Mouse (Mus musculus): ENCODE data around the gene Nos3. TPM values are rescaled to one million over a fixed set of nuclear protein-coding genes. Genes with fewer than 3 reads are reported as not detected.
A peak's percentile ranks its signal among the peaks of the same experiment; 100 is the strongest.

Gene Nos3
- polyA plus RNA-seq, 1 experiment: not detected

- H3K4me3 ChIP-seq (ENCODE audit: insufficient read depth, low read length): no peak overlapping the region
These were observed 35.2 kb upstream of the Nos3 start for GRCm38 (mm10) chr5:24329212-24329964.

GRCm38 (mm10) chr5:24329965-24330298 lies 34.7 kb upstream of the Nos3 start:
- peaks cover 9% of the 10 kb centered on the region for H3K4me1 ChIP-seq (ENCODE audit: control insufficient read depth, insufficient read depth, low read length)
- TF ChIP-seq POLR2A (IDR thresholded peaks at IDR 0.05; ENCODE audit: borderline replicate concordance, low read depth, low read length): no peak
- TF ChIP-seq CTCF (IDR thresholded peaks at IDR 0.05; ENCODE audit: low read depth, low read length): no peak
- no peak overlapping the region for H3K4me3 ChIP-seq (ENCODE audit: insufficient read depth, low read length)
- H3K27ac ChIP-seq (ENCODE audit: insufficient read depth, low read depth, low read length): no peak overlapping the region

More at GRCm38 (mm10) chr5:24329212-24329964, 35.2 kb upstream of the Nos3 start:
- peaks cover 9% of the 10 kb centered on the region for H3K4me1 ChIP-seq (ENCODE audit: control insufficient read depth, insufficient read depth, low read length)
- H3K27ac ChIP-seq (ENCODE audit: insufficient read depth, low read depth, low read length): no peak overlapping the region
- no peak for TF ChIP-seq CTCF (IDR thresholded peaks at IDR 0.05; ENCODE audit: low read depth, low read length)
- TF ChIP-seq POLR2A (IDR thresholded peaks at IDR 0.05; ENCODE audit: borderline replicate concordance, low read depth, low read length): no peak

GRCm38 (mm10) chr5:24332401-24332800 lies 32.2 kb upstream of the Nos3 start:
- Histone ChIP-seq H3K27ac (ENCODE audit: insufficient read depth, low read depth, low read length) (no peak overlapping the region), H3K4me1 (ENCODE audit: control insufficient read depth, insufficient read depth, low read length) (peaks cover 7% of the 10 kb centered on the region), H3K4me3 (ENCODE audit: insufficient read depth, low read length) (no peak overlapping the region)
- TF ChIP-seq CTCF (IDR thresholded peaks at IDR 0.05; ENCODE audit: low read depth, low read length) (no peak), POLR2A (IDR thresholded peaks at IDR 0.05; ENCODE audit: borderline replicate concordance, low read depth, low read length) (no peak)

- Histone ChIP-seq H3K27ac (ENCODE audit: insufficient read depth, low read depth, low read length) (no peak overlapping the region), H3K4me1 (ENCODE audit: control insufficient read depth, insufficient read depth, low read length) (peaks cover 16% of the 10 kb centered on the region), H3K4me3 (ENCODE audit: insufficient read depth, low read length) (no peak overlapping the region)
- no peak for TF ChIP-seq POLR2A (IDR thresholded peaks at IDR 0.05; ENCODE audit: borderline replicate concordance, low read depth, low read length)
- TF ChIP-seq CTCF (IDR thresholded peaks at IDR 0.05; ENCODE audit: low read depth, low read length): no peak
These were observed 29.9 kb upstream of the Nos3 start for GRCm38 (mm10) chr5:24334749-24335148.

- TF ChIP-seq CTCF (IDR thresholded peaks at IDR 0.05; ENCODE audit: low read depth, low read length) (peak; percentile 57), POLR2A (IDR thresholded peaks at IDR 0.05; ENCODE audit: borderline replicate concordance, low read depth, low read length) (no peak)
- Histone ChIP-seq H3K27ac (ENCODE audit: insufficient read depth, low read depth, low read length) (no peak overlapping the region), H3K4me3 (ENCODE audit: insufficient read depth, low read length) (no peak overlapping the region), H3K4me1 (ENCODE audit: control insufficient read depth, insufficient read depth, low read length) (peaks cover 16% of the 10 kb centered on the region)
These were observed 28.6 kb upstream of the Nos3 start for GRCm38 (mm10) chr5:24335888-24336511.

GRCm38 (mm10) chr5:24337366-24337765 lies 27.2 kb upstream of the Nos3 start:
- Histone ChIP-seq H3K27ac (ENCODE audit: insufficient read depth, low read depth, low read length) (no peak overlapping the region), H3K4me1 (ENCODE audit: control insufficient read depth, insufficient read depth, low read length) (peaks cover 16% of the 10 kb centered on the region), H3K4me3 (ENCODE audit: insufficient read depth, low read length) (no peak overlapping the region)
- TF ChIP-seq CTCF (IDR thresholded peaks at IDR 0.05; ENCODE audit: low read depth, low read length) (no peak), POLR2A (IDR thresholded peaks at IDR 0.05; ENCODE audit: borderline replicate concordance, low read depth, low read length) (no peak)

- TF ChIP-seq POLR2A (IDR thresholded peaks at IDR 0.05; ENCODE audit: borderline replicate concordance, low read depth, low read length) (no peak), CTCF (IDR thresholded peaks at IDR 0.05; ENCODE audit: low read depth, low read length) (no peak)
- H3K4me3 ChIP-seq (ENCODE audit: insufficient read depth, low read length): no peak overlapping the region
These were observed 26.8 kb upstream of the Nos3 start for GRCm38 (mm10) chr5:24337821-24338220.

GRCm38 (mm10) chr5:24342205-24342963 lies 22.2 kb upstream of the Nos3 start:
- H3K4me1 ChIP-seq (ENCODE audit: control insufficient read depth, insufficient read depth, low read length): peaks cover 9% of the 10 kb centered on the region
- TF ChIP-seq CTCF (IDR thresholded peaks at IDR 0.05; ENCODE audit: low read depth, low read length) (no peak), POLR2A (IDR thresholded peaks at IDR 0.05; ENCODE audit: borderline replicate concordance, low read depth, low read length) (no peak)
- H3K27ac ChIP-seq (ENCODE audit: insufficient read depth, low read depth, low read length): no peak overlapping the region
- H3K4me3 ChIP-seq (ENCODE audit: insufficient read depth, low read length): no peak overlapping the region

More at GRCm38 (mm10) chr5:24337821-24338220, 26.8 kb upstream of the Nos3 start:
- no peak overlapping the region for H3K27ac ChIP-seq (ENCODE audit: insufficient read depth, low read depth, low read length)
- peaks cover 16% of the 10 kb centered on the region for H3K4me1 ChIP-seq (ENCODE audit: control insufficient read depth, insufficient read depth, low read length)

- no peak overlapping the region for H3K27ac ChIP-seq (ENCODE audit: insufficient read depth, low read depth, low read length)
- H3K4me1 ChIP-seq (ENCODE audit: control insufficient read depth, insufficient read depth, low read length): peaks cover 3% of the 10 kb centered on the region
- no peak for TF ChIP-seq CTCF (IDR thresholded peaks at IDR 0.05; ENCODE audit: low read depth, low read length)
- no peak for TF ChIP-seq POLR2A (IDR thresholded peaks at IDR 0.05; ENCODE audit: borderline replicate concordance, low read depth, low read length)
- H3K4me3 ChIP-seq (ENCODE audit: insufficient read depth, low read length): no peak overlapping the region
These were observed 21.6 kb upstream of the Nos3 start for GRCm38 (mm10) chr5:24342966-24343365.
